Mouse (Mus musculus): ENCODE results near the gene Sgca. TPM values are rescaled to one million over a fixed set of nuclear protein-coding genes. Genes with fewer than 3 reads are reported as not detected.

Sgca gene
- polyA plus RNA-seq, 1 experiment = 303 TPM

- no peaks in the 10 kb centered on the region for H3K27me3 ChIP-seq (ENCODE audit: control insufficient read depth, insufficient read depth, insufficient read length)
- H3K4me3 ChIP-seq = no peak overlapping the region
- H3K4me2 ChIP-seq (ENCODE audit: low read depth) = no peak overlapping the region
- peaks cover 10% of the 10 kb centered on the region for H3K36me3 ChIP-seq (ENCODE audit: control insufficient read depth, insufficient read depth)
- no peak overlapping the region for H3ac ChIP-seq (ENCODE audit: control insufficient read depth, insufficient read length)
- peaks cover 3% of the 10 kb centered on the region for H3K79me2 ChIP-seq (ENCODE audit: control insufficient read depth, insufficient read depth)
- TF ChIP-seq REST (IDR thresholded peaks at IDR 0.05; ENCODE audit: insufficient read depth, insufficient read length) = no peak
- TF ChIP-seq TCF3 (IDR thresholded peaks at IDR 0.05; ENCODE audit: insufficient read length, low read depth) = no peak
- no peak for TF ChIP-seq MYOD1 (IDR thresholded peaks at IDR 0.05; ENCODE audit: control insufficient read depth in 1 of 3, insufficient read length in 2 of 3, low read depth in 2 of 3)
- TF ChIP-seq POLR2AphosphoS2 (IDR thresholded peaks at IDR 0.05; ENCODE audit: insufficient read length, low read depth) = peak; percentile 44
- TF ChIP-seq MYOG (IDR thresholded peaks at IDR 0.05; ENCODE audit: control insufficient read depth in 1 of 3, insufficient read depth in 1 of 3, insufficient read length in 2 of 3, low read depth in 2 of 3) = no peak
- no peak for TF ChIP-seq TCF12 (IDR thresholded peaks at IDR 0.05; ENCODE audit: insufficient read depth, poor library complexity, severe bottlenecking)
- TF ChIP-seq CEBPB (IDR thresholded peaks at IDR 0.05; ENCODE audit: insufficient read depth, poor library complexity, severe bottlenecking) = no peak
- no peak for TF ChIP-seq MAX (IDR thresholded peaks at IDR 0.05; ENCODE audit: low read depth)
Observed at GRCm38 (mm10) chr11:95001058-95001457, 24.9 kb upstream of the Sgca start.

- TF ChIP-seq CEBPB (IDR thresholded peaks at IDR 0.05; ENCODE audit: insufficient read depth, poor library complexity, severe bottlenecking) = no peak
- TF ChIP-seq SRF (IDR thresholded peaks at IDR 0.05; ENCODE audit: control insufficient read depth, insufficient read length, low read depth) = no peak
- no peak for TF ChIP-seq POLR2A (IDR thresholded peaks at IDR 0.05; ENCODE audit: insufficient read length, low read depth)
- no peak for TF ChIP-seq MYOD1 (IDR thresholded peaks at IDR 0.05; ENCODE audit: control insufficient read depth in 1 of 3, insufficient read length in 2 of 3, low read depth in 2 of 3)
- no peak for TF ChIP-seq TCF12 (IDR thresholded peaks at IDR 0.05; ENCODE audit: insufficient read depth, poor library complexity, severe bottlenecking)
- Histone ChIP-seq H3K27me3 (ENCODE audit: control insufficient read depth, insufficient read depth, insufficient read length) (no peaks in the 10 kb centered on the region), H3K4me3 (no peak overlapping the region), H3K36me3 (ENCODE audit: control insufficient read depth, insufficient read depth) (peaks cover 10% of the 10 kb centered on the region), H3ac (ENCODE audit: control insufficient read depth, insufficient read length) (no peak overlapping the region), H3K4me2 (ENCODE audit: low read depth) (no peak overlapping the region), H3K79me2 (ENCODE audit: control insufficient read depth, insufficient read depth) (peaks cover 8% of the 10 kb centered on the region)
Observed at GRCm38 (mm10) chr11:95000548-95000947, 24.4 kb upstream of the Sgca start.

- Histone ChIP-seq H3K36me3 (ENCODE audit: control insufficient read depth, insufficient read depth) (peaks cover 11% of the 10 kb centered on the region), H3K4me2 (ENCODE audit: low read depth) (no peak overlapping the region), H3K27me3 (ENCODE audit: control insufficient read depth, insufficient read depth, insufficient read length) (no peaks in the 10 kb centered on the region), H3K79me2 (ENCODE audit: control insufficient read depth, insufficient read depth) (peaks cover 11% of the 10 kb centered on the region), H3K4me3 (no peak overlapping the region), H3ac (ENCODE audit: control insufficient read depth, insufficient read length) (no peak overlapping the region)
- TF ChIP-seq SRF (IDR thresholded peaks at IDR 0.05; ENCODE audit: control insufficient read depth, insufficient read length, low read depth) = no peak
- TF ChIP-seq TCF3 (IDR thresholded peaks at IDR 0.05; ENCODE audit: insufficient read length, low read depth) = no peak
- TF ChIP-seq CEBPB (IDR thresholded peaks at IDR 0.05; ENCODE audit: insufficient read depth, poor library complexity, severe bottlenecking) = no peak
- TF ChIP-seq MYOG (IDR thresholded peaks at IDR 0.05; ENCODE audit: control insufficient read depth in 1 of 3, insufficient read depth in 1 of 3, insufficient read length in 2 of 3, low read depth in 2 of 3) = no peak
- TF ChIP-seq POLR2AphosphoS2 (IDR thresholded peaks at IDR 0.05; ENCODE audit: insufficient read length, low read depth) = no peak
- TF ChIP-seq REST (IDR thresholded peaks at IDR 0.05; ENCODE audit: insufficient read depth, insufficient read length) = no peak
- no peak for TF ChIP-seq MYOD1 (IDR thresholded peaks at IDR 0.05; ENCODE audit: control insufficient read depth in 1 of 3, insufficient read length in 2 of 3, low read depth in 2 of 3)
- TF ChIP-seq TCF12 (IDR thresholded peaks at IDR 0.05; ENCODE audit: insufficient read depth, poor library complexity, severe bottlenecking) = no peak
- TF ChIP-seq USF1 (IDR thresholded peaks at IDR 0.05; ENCODE audit: low read depth) = no peak
- TF ChIP-seq POLR2A (IDR thresholded peaks at IDR 0.05; ENCODE audit: insufficient read length, low read depth) = no peak
- no peak for TF ChIP-seq MAX (IDR thresholded peaks at IDR 0.05; ENCODE audit: low read depth)
- no peak for TF ChIP-seq E2F4 (IDR thresholded peaks at IDR 0.05; ENCODE audit: insufficient read depth)
Observed at GRCm38 (mm10) chr11:95000128-95000527, 24.0 kb upstream of the Sgca start.

GRCm38 (mm10) chr11:94998041-94998531 lies 22.0 kb upstream of the Sgca start:
- no peak overlapping the region for H3ac ChIP-seq (ENCODE audit: control insufficient read depth, insufficient read length)
- H3K4me2 ChIP-seq (ENCODE audit: low read depth) = no peak overlapping the region
- H3K4me3 ChIP-seq = no peak overlapping the region
- H3K27me3 ChIP-seq (ENCODE audit: control insufficient read depth, insufficient read depth, insufficient read length) = no peaks in the 10 kb centered on the region
- H3K36me3 ChIP-seq (ENCODE audit: control insufficient read depth, insufficient read depth) = peaks cover 15% of the 10 kb centered on the region
- TF ChIP-seq CEBPB (IDR thresholded peaks at IDR 0.05; ENCODE audit: insufficient read depth, poor library complexity, severe bottlenecking) (no peak), USF1 (IDR thresholded peaks at IDR 0.05; ENCODE audit: low read depth) (no peak), POLR2AphosphoS2 (IDR thresholded peaks at IDR 0.05; ENCODE audit: insufficient read length, low read depth) (no peak), MYOG (IDR thresholded peaks at IDR 0.05; ENCODE audit: control insufficient read depth in 1 of 3, insufficient read depth in 1 of 3, insufficient read length in 2 of 3, low read depth in 2 of 3) (no peak), SRF (IDR thresholded peaks at IDR 0.05; ENCODE audit: control insufficient read depth, insufficient read length, low read depth) (no peak), REST (IDR thresholded peaks at IDR 0.05; ENCODE audit: insufficient read depth, insufficient read length) (no peak), MYOD1 (IDR thresholded peaks at IDR 0.05; ENCODE audit: control insufficient read depth in 1 of 3, insufficient read length in 2 of 3, low read depth in 2 of 3) (no peak), E2F4 (IDR thresholded peaks at IDR 0.05; ENCODE audit: insufficient read depth) (no peak), MAX (IDR thresholded peaks at IDR 0.05; ENCODE audit: low read depth) (no peak), TCF3 (IDR thresholded peaks at IDR 0.05; ENCODE audit: insufficient read length, low read depth) (no peak), POLR2A (IDR thresholded peaks at IDR 0.05; ENCODE audit: insufficient read length, low read depth) (no peak), TCF12 (IDR thresholded peaks at IDR 0.05; ENCODE audit: insufficient read depth, poor library complexity, severe bottlenecking) (no peak)
- peaks cover 31% of the 10 kb centered on the region for H3K79me2 ChIP-seq (ENCODE audit: control insufficient read depth, insufficient read depth)

- peaks cover 15% of the 10 kb centered on the region for H3K36me3 ChIP-seq (ENCODE audit: control insufficient read depth, insufficient read depth)
- H3K79me2 ChIP-seq (ENCODE audit: control insufficient read depth, insufficient read depth) = peaks cover 36% of the 10 kb centered on the region
- H3K27me3 ChIP-seq (ENCODE audit: control insufficient read depth, insufficient read depth, insufficient read length) = no peaks in the 10 kb centered on the region
- H3ac ChIP-seq (ENCODE audit: control insufficient read depth, insufficient read length) = no peak overlapping the region
- no peak for TF ChIP-seq POLR2A (IDR thresholded peaks at IDR 0.05; ENCODE audit: insufficient read length, low read depth)
- no peak for TF ChIP-seq SRF (IDR thresholded peaks at IDR 0.05; ENCODE audit: control insufficient read depth, insufficient read length, low read depth)
- no peak for TF ChIP-seq REST (IDR thresholded peaks at IDR 0.05; ENCODE audit: insufficient read depth, insufficient read length)
- no peak for TF ChIP-seq MYOG (IDR thresholded peaks at IDR 0.05; ENCODE audit: control insufficient read depth in 1 of 3, insufficient read depth in 1 of 3, insufficient read length in 2 of 3, low read depth in 2 of 3)
- no peak for TF ChIP-seq POLR2AphosphoS2 (IDR thresholded peaks at IDR 0.05; ENCODE audit: insufficient read length, low read depth)
- TF ChIP-seq MAX (IDR thresholded peaks at IDR 0.05; ENCODE audit: low read depth) = no peak
- TF ChIP-seq TCF12 (IDR thresholded peaks at IDR 0.05; ENCODE audit: insufficient read depth, poor library complexity, severe bottlenecking) = no peak
- no peak for TF ChIP-seq USF1 (IDR thresholded peaks at IDR 0.05; ENCODE audit: low read depth)
- no peak for TF ChIP-seq E2F4 (IDR thresholded peaks at IDR 0.05; ENCODE audit: insufficient read depth)
- no peak for TF ChIP-seq TCF3 (IDR thresholded peaks at IDR 0.05; ENCODE audit: insufficient read length, low read depth)
- no peak for TF ChIP-seq CEBPB (IDR thresholded peaks at IDR 0.05; ENCODE audit: insufficient read depth, poor library complexity, severe bottlenecking)
- TF ChIP-seq MYOD1 (IDR thresholded peaks at IDR 0.05; ENCODE audit: control insufficient read depth in 1 of 3, insufficient read length in 2 of 3, low read depth in 2 of 3) = no peak
- H3K4me3 ChIP-seq = no peak overlapping the region
- no peak overlapping the region for H3K4me2 ChIP-seq (ENCODE audit: low read depth)
Observed at GRCm38 (mm10) chr11:94997596-94997995, 21.5 kb upstream of the Sgca start.

All from myocyte (in vitro differentiated cells).